Mouse (Mus musculus) spleen, postnatal 36 days (tissue): ENCODE data around the gene Gm20219.
"Not testable (repeated sequence)": the region's sequence is repeated elsewhere in the genome, so short reads cannot be mapped to it uniquely, and the experiment has no call there.

Experiments used
- DNase-seq, 2 experiments: peaks; one replicate each; pipeline ENCODE4 v3.0.0; 2022; ENCODE audit warnings: low spot score in 2 of 2, mixed read lengths in 1 of 2

The Gm20219 gene

GRCm38 (mm10) chr17:56512310-56512709 lies 41.9 kb downstream of the Gm20219 start, which contains the start of gene Znrf4:
Gene Znrf4 (minus strand): TSS chr17:56512431.
- DNase-seq, result no peak

- no peak for DNase-seq
These were observed 42.5 kb downstream of the Gm20219 start for GRCm38 (mm10) chr17:56511707-56512090.

GRCm38 (mm10) chr17:56510970-56511706 lies 43.0 kb downstream of the Gm20219 start:
- DNase-seq, result no peak

GRCm38 (mm10) chr17:56510473-56510969 lies 43.7 kb downstream of the Gm20219 start:
- DNase-seq, result no peak

- no peak for DNase-seq
These were observed 44.3 kb downstream of the Gm20219 start for GRCm38 (mm10) chr17:56509707-56510472.

GRCm38 (mm10) chr17:56509021-56509640 lies 45.1 kb downstream of the Gm20219 start:
- no peak for DNase-seq

- DNase-seq, result peak; percentile 89 to 90
These were observed 46.8 kb downstream of the Gm20219 start for GRCm38 (mm10) chr17:56507161-56508068.

GRCm38 (mm10) chr17:56506417-56507065 lies 47.6 kb downstream of the Gm20219 start:
- DNase-seq, result no peak

- DNase-seq, result no peak
These were observed 48.8 kb downstream of the Gm20219 start for GRCm38 (mm10) chr17:56505401-56505800.

- no peak for DNase-seq
These were observed 51.7 kb downstream of the Gm20219 start for GRCm38 (mm10) chr17:56502526-56502925.

GRCm38 (mm10) chr17:56501635-56502400 lies 52.4 kb downstream of the Gm20219 start:
- not testable (repeated sequence) for DNase-seq
